Mouse (Mus musculus) liver, embryonic 16.5 days (tissue): ENCODE results near the gene Usp43. TPM values are rescaled to one million over a fixed set of nuclear protein-coding genes. Genes with fewer than 3 reads are reported as not detected.

Experiments
- ATAC-seq: fragments of 200-750 bp; cut with Nextera tagmentation; 2 replicates; pipeline ENCODE4 v1.8.0; 2017; ENCODE audit warnings: low read depth, mild to moderate bottlenecking, moderate number of reproducible peaks, moderate library complexity
- H3K27ac ChIP-seq: fragments of 300-500 bp; sonication (generic); 2 replicates; pipeline ENCODE4 v1.5.1; 2014; ENCODE audit warnings: mild to moderate bottlenecking, low read length
- H3K27me3 ChIP-seq: fragments of 300-500 bp; sonication (generic); 2 replicates; pipeline ENCODE4 v1.6.1; 2014; ENCODE audit warnings: low read depth, low read length, mixed read lengths; ENCODE audit not compliant: control insufficient read depth, insufficient read depth
- H3K36me3 ChIP-seq: fragments of 300-500 bp; sonication (generic); 2 replicates; pipeline ENCODE4 v1.6.1; 2014; ENCODE audit warnings: mild to moderate bottlenecking; ENCODE audit not compliant: control insufficient read depth, insufficient read depth
- H3K4me1 ChIP-seq: fragments of 300-500 bp; sonication (generic); 2 replicates; pipeline ENCODE4 v1.6.1; 2014; ENCODE audit warnings: low read depth, low read length, mixed read lengths; ENCODE audit not compliant: control insufficient read depth
- H3K4me2 ChIP-seq: fragments of 300-500 bp; sonication (generic); 2 replicates; pipeline ENCODE4 v1.6.1; 2014; ENCODE audit warnings: low read depth, low read length, mixed read lengths
- H3K4me3 ChIP-seq: fragments of 300-500 bp; sonication (generic); 2 replicates; pipeline ENCODE4 v1.5.1; 2014; ENCODE audit warnings: low read depth, mild to moderate bottlenecking, low read length
- H3K9ac ChIP-seq: fragments of 300-500 bp; sonication (generic); 2 replicates; pipeline ENCODE4 v1.6.1; 2014; ENCODE audit warnings: low read depth, low read length
- H3K9me3 ChIP-seq: fragments of 300-500 bp; sonication (generic); replicated peaks from 2 replicates; pipeline ENCODE4 v1.6.1; 2016; ENCODE audit warnings: low read length; ENCODE audit not compliant: control insufficient read depth
- WGBS: fragments of 180-500 bp; shearing (Covaris S2); extraction: QIAGEN DNeasy Blood & Tissue Kit; methylation state at CpG from one replicate; pipeline ENCODE4 v1.1.7; 2014; ENCODE audit not compliant: insufficient replicate concordance; 5-methylcytosine and 5-hydroxymethylcytosine counted together
- polyA plus RNA-seq: library from polyadenylated mRNA; unstranded; fragments of >200 nt; fragmentation: Nextera tagmentation; extraction: Ambion mirVana; gene quantifications from 2 replicates; pipeline ENCODE4 v1.2.1, GENCODE M21; 2015

Gene Usp43
- polyA plus RNA-seq, 1 experiment from 2014 or later = 0.08 TPM

DNA sequence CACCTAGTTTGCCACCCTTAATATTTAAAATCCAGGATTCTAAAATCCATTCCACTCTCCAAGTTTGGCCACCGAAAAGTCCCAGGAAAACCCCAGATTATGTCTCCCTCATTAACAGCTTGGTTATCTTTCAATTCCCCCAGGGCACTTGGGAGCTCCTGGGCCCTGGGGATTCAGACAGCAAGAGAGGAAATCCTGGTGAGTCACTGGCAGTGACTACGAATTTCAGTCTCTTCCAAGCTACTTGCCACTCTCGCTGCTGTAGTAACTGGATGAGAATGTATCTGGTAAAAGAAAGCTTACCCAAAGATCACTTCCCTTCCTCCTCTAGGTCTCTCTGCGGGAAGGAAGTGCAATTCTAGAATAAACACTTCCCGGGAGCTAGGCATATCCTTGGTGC, 2.4 kb downstream of the Usp43 start:
- Histone ChIP-seq H3K9ac (no peak overlapping the region), H3K9me3 (no peaks in the 10 kb centered on the region), H3K36me3 (no peaks in the 10 kb centered on the region), H3K27ac (no peak overlapping the region), H3K4me3 (no peak overlapping the region), H3K27me3 (peaks cover 36% of the 10 kb centered on the region), H3K4me1 (no peaks in the 10 kb centered on the region; the same call in 1 of the 2 replicates), H3K4me2 (no peak overlapping the region)
- no peak for ATAC-seq
- WGBS = 31% methylated on average over 5 of the region's 5 CpGs

- Histone ChIP-seq H3K4me3 (no peak overlapping the region), H3K9ac (no peak overlapping the region), H3K4me1 (no peaks in the 10 kb centered on the region; the same call in 1 of the 2 replicates), H3K4me2 (no peak overlapping the region), H3K27me3 (peaks cover 29% of the 10 kb centered on the region), H3K9me3 (no peaks in the 10 kb centered on the region), H3K36me3 (no peaks in the 10 kb centered on the region), H3K27ac (no peak overlapping the region)
- WGBS = 54% methylated on average over 3 of the region's 3 CpGs
- no peak for ATAC-seq
Observed at GRCm38 (mm10) chr11:67917126-67917525, 4.8 kb downstream of the Usp43 start.

DNA sequence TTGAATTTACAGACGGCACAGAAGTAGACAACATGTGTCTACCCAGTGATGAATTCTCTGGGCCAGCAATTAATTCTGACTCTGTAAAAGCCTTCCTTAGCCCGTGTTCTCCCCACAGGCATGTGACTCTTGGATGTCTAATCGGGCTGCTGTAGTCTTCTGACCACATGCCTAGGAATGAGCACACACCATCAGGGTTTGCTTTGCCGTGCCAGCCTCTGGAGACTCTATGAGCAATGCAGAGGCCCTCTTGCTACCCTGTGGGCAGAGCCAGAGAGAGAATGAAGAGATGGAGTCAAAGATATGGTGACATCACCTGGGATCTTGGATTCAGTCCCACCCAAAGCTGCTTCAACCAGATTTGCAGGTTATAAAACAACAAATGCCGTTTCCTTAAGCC, 10.9 kb downstream of the Usp43 start:
- no peaks in the 10 kb centered on the region for H3K4me1 ChIP-seq
- ATAC-seq = no peak
- H3K36me3 ChIP-seq = no peaks in the 10 kb centered on the region
- H3K27me3 ChIP-seq = no peaks in the 10 kb centered on the region
- no peak overlapping the region for H3K27ac ChIP-seq
- H3K9ac ChIP-seq = no peak overlapping the region
- no peaks in the 10 kb centered on the region for H3K9me3 ChIP-seq
- no peak overlapping the region for H3K4me2 ChIP-seq
- H3K4me3 ChIP-seq = no peak overlapping the region
- 61% methylated on average over 5 of the region's 5 CpGs for WGBS

DNA sequence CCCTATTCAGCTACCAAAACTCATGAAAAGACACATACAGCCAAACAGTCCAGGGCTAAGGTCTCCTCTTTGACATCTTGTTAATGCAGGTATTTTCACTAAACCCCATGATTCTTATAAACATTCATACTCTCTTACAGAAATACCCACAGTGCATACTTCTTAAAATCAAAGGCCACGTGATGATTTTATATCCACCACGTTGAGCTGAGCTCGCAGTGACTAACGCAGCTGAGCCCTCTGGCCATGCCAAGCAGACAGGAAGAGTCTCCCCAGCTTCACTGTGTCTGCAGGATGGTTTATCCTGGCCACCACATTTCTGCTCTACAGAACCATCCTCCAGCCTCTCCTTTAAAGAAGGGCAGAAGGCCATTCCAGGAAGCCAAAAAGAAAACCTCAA, 18.2 kb downstream of the Usp43 start:
- H3K4me1 ChIP-seq = no peaks in the 10 kb centered on the region
- H3K27ac ChIP-seq = no peak overlapping the region
- H3K4me3 ChIP-seq = no peak overlapping the region
- 70% methylated on average over 4 of the region's 4 CpGs for WGBS
- no peak for ATAC-seq
- no peak overlapping the region for H3K4me2 ChIP-seq
- H3K9me3 ChIP-seq = no peaks in the 10 kb centered on the region
- no peaks in the 10 kb centered on the region for H3K36me3 ChIP-seq
- no peak overlapping the region for H3K9ac ChIP-seq
- H3K27me3 ChIP-seq = no peaks in the 10 kb centered on the region

- 45% methylated on average over 8 of the region's 8 CpGs for WGBS
- Histone ChIP-seq H3K36me3 (no peaks in the 10 kb centered on the region), H3K4me3 (no peak overlapping the region), H3K27ac (no peak overlapping the region), H3K4me2 (no peak overlapping the region), H3K4me1 (no peaks in the 10 kb centered on the region), H3K9ac (no peak overlapping the region), H3K9me3 (no peaks in the 10 kb centered on the region), H3K27me3 (no peaks in the 10 kb centered on the region)
- ATAC-seq = no peak
Observed at GRCm38 (mm10) chr11:67897064-67897560, 24.8 kb downstream of the Usp43 start.

GRCm38 (mm10) chr11:67895641-67896040, 26.3 kb downstream of the Usp43 start:
- no peak overlapping the region for H3K27ac ChIP-seq

DNA sequence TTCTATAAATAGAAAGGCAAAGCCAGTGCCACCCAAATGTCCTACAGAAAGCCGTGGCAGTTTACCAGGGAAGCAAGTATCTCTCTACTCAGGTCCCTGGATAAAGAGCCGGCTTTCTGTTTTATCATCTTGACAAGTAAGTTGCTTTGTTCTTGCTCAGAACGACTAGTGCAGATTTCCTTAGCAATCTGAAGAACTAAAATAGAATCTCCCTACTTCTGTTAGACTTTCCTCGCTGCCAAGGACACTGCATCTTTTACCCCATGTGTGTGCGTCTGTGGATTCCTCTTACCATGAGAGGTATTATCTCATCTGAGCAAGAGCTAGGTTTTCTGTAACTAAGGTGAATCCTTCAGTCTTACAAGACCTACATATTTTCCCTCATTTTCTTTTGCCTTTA, 33.4 kb downstream of the Usp43 start:
- ATAC-seq = no peak
- 53% methylated on average over 5 of the region's 5 CpGs for WGBS
- no peak overlapping the region for H3K27ac ChIP-seq

More at GRCm38 (mm10) chr11:67895641-67896040, 26.3 kb downstream of the Usp43 start:
- H3K9me3 ChIP-seq = no peaks in the 10 kb centered on the region
- no peaks in the 10 kb centered on the region for H3K4me1 ChIP-seq
- no peak overlapping the region for H3K9ac ChIP-seq
- no peak overlapping the region for H3K4me3 ChIP-seq
- WGBS = 64% methylated on average over 7 of the region's 7 CpGs
- H3K27me3 ChIP-seq = no peaks in the 10 kb centered on the region
- no peak for ATAC-seq
- H3K36me3 ChIP-seq = no peaks in the 10 kb centered on the region
- H3K4me2 ChIP-seq = no peak overlapping the region

DNA sequence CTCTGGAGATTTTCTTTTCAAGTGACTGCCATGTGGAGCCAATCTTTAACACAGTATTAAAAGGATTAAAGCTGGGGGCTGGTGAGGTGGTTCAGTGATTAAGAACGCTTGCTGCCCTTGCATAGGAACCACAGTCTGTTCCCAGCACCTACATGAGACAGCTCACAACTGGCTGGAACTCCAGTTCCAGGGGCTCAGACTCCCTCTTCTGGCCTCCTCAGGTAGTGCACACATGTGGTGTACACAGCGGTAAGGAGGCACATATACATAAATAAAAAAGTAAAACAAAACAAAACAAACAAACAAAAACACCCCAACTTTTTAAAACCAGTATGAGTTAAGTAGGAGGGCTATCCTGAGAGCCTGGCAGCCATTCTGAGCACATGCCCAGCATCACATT, 36.0 kb downstream of the Usp43 start:
- H3K27ac ChIP-seq = no peak overlapping the region
- H3K27me3 ChIP-seq = no peaks in the 10 kb centered on the region
- no peak for ATAC-seq
- H3K9me3 ChIP-seq = no peaks in the 10 kb centered on the region
- no peak overlapping the region for H3K9ac ChIP-seq
- H3K4me2 ChIP-seq = no peak overlapping the region
- WGBS = 71% methylated on average over 2 of the region's 2 CpGs
- H3K36me3 ChIP-seq = no peaks in the 10 kb centered on the region
- H3K4me3 ChIP-seq = no peak overlapping the region
- H3K4me1 ChIP-seq = no peaks in the 10 kb centered on the region

More for the DNA sequence above, 33.4 kb downstream of the Usp43 start:
- Histone ChIP-seq H3K4me1 (no peaks in the 10 kb centered on the region), H3K4me2 (no peak overlapping the region), H3K9me3 (no peaks in the 10 kb centered on the region), H3K27me3 (no peaks in the 10 kb centered on the region), H3K9ac (no peak overlapping the region), H3K4me3 (no peak overlapping the region), H3K36me3 (no peaks in the 10 kb centered on the region)

DNA sequence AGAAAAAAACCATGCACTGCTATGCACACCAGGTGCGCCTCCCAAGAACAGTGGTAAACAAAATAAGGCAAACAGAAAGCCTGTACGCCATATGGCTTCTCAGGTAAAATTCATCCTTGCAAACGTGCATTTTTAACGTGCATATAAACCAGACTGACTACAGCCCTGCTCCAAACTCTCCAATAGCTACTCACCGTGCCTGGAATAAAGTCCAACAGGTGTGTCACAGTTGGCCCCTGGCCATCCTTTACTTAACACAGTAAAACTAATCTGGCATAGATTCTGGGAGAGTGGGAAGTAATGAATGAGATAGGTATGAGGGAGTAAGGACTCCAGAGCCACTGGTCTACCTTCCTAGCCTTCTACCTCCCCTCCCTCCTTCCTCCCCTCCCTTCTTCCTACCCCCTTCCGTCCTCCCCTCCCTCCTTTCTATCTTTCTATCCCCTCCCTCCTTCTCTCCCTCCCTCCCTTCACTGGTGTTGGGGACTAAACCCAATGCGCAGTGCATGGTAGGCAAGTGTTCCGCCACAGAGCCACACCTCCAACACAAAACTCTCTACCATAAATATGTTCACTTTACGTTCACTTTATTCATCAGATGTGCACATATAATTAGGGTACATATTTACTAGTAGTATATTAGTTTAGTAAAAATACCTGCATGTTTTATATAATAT, 56.3 kb downstream of the Usp43 start:
- no peak for ATAC-seq
- 64% methylated on average over 9 of the region's 9 CpGs for WGBS
- Histone ChIP-seq H3K9me3 (no peaks in the 10 kb centered on the region), H3K27me3 (no peaks in the 10 kb centered on the region; the same call in 1 of the 2 replicates), H3K4me2 (no peak overlapping the region), H3K9ac (no peak overlapping the region), H3K36me3 (no peaks in the 10 kb centered on the region), H3K4me1 (no peaks in the 10 kb centered on the region), H3K27ac (no peak overlapping the region), H3K4me3 (no peak overlapping the region)
